Mouse (Mus musculus): ENCODE results near the gene 1700037C18Rik.
"Not testable (repeated sequence)": the region's sequence is repeated elsewhere in the genome, so short reads cannot be mapped to it uniquely, and the experiment has no call there.

The 1700037C18Rik gene

GRCm38 (mm10) chr16:3872216-3873047 is 36.1 kb downstream of the 1700037C18Rik start, which contains the start of gene Naa60:
Gene Naa60, plus strand, starts transcription at chr16:3872375.
- DNase-seq (ENCODE audit: low spot score), result peak; percentile 78

GRCm38 (mm10) chr16:3871815-3872214 is 36.7 kb downstream of the 1700037C18Rik start:
- no peak for DNase-seq (ENCODE audit: low spot score)

GRCm38 (mm10) chr16:3859254-3859653 is 49.2 kb downstream of the 1700037C18Rik start:
- DNase-seq (ENCODE audit: low spot score), result no peak

GRCm38 (mm10) chr16:3855776-3856175 is 52.7 kb downstream of the 1700037C18Rik start:
- no peak for DNase-seq (ENCODE audit: low spot score)

GRCm38 (mm10) chr16:3854437-3855182 is 53.9 kb downstream of the 1700037C18Rik start:
- no peak for DNase-seq (ENCODE audit: low spot score)

- DNase-seq (ENCODE audit: low spot score), result no peak
Measured at GRCm38 (mm10) chr16:3852586-3852985, 55.9 kb downstream of the 1700037C18Rik start.

- not testable (repeated sequence) for DNase-seq (ENCODE audit: low spot score)
Measured at GRCm38 (mm10) chr16:3851301-3851700, 57.2 kb downstream of the 1700037C18Rik start.

- no peak for DNase-seq (ENCODE audit: low spot score)
Measured at GRCm38 (mm10) chr16:3848416-3848815, 60.1 kb downstream of the 1700037C18Rik start.

GRCm38 (mm10) chr16:3847871-3848270 is 60.6 kb downstream of the 1700037C18Rik start:
- DNase-seq (ENCODE audit: low spot score), result no peak

GRCm38 (mm10) chr16:3846711-3847518 is 61.6 kb downstream of the 1700037C18Rik start, which contains the start of gene Zfp174:
Gene Zfp174, plus strand, starts transcription at chr16:3847268.
- peak; percentile 84 for DNase-seq (ENCODE audit: low spot score)
